Mouse (Mus musculus) CH12F3 (cell line): ENCODE measurements around the gene 6430550D23Rik.

ENCODE experiments used
- in situ Hi-C: fragments of 300-500 bp; cut with MboI; formaldehyde crosslinking; loops from 2 replicates; pipeline ENCODE4 v1.14.3; 2020; ENCODE audit warnings: low sequenced_read_pairs

The 6430550D23Rik gene

DNA sequence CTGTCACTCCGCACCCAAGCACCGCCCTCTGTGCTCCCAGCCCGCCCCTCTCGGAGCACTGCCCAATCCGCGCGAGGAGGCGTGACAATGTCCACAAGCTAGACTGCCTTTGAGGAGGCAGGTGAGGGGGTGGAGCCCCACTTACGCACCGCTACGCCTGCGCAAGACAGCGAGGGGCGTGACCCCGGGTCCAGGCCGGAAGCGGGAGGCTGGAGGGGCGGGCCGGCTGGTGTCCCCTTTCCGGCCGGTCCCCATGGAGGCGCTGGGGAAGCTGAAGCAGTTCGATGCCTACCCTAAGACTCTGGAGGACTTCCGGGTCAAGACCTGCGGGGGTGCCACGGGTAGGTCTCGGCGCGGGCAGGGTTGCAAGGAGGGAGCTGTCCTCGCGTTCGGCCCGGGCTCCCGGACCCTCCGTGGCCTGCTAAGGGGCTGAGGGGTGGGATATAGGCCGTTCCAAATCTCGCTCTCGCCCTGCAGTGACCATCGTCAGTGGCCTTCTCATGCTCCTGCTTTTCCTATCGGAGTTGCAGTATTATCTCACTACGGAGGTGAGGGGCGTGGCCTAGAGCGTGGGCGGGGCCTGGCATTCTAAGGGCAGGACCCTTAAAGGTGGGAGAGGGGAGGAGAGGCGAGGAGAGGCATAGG lies at the start of gene 6430550D23Rik, which contains the start of gene Ergic3:
Gene 6430550D23Rik, minus strand, starts transcription at position 90 of the 645 bp plus-strand sequence.
Gene Ergic3, plus strand, starts transcription at position 158 of the 645 bp plus-strand sequence.
- in situ Hi-C loops, result no loop called here

- in situ Hi-C loops, result no loop called here
Observed at GRCm38 (mm10) chr2:156052816-156053215, 45.0 kb upstream of the 6430550D23Rik start, which contains the start of gene Fer1l4. Gene Fer1l4, minus strand, starts transcription at chr2:156052947.

- in situ Hi-C loops, result no loop called here
Observed at GRCm38 (mm10) chr2:156047929-156048328, 40.2 kb upstream of the 6430550D23Rik start.

GRCm38 (mm10) chr2:156042903-156043302 lies 35.1 kb upstream of the 6430550D23Rik start:
- in situ Hi-C loops, result no loop called here

- in situ Hi-C loops, result no loop called here
Observed at GRCm38 (mm10) chr2:156039390-156039789, 31.6 kb upstream of the 6430550D23Rik start.

DNA sequence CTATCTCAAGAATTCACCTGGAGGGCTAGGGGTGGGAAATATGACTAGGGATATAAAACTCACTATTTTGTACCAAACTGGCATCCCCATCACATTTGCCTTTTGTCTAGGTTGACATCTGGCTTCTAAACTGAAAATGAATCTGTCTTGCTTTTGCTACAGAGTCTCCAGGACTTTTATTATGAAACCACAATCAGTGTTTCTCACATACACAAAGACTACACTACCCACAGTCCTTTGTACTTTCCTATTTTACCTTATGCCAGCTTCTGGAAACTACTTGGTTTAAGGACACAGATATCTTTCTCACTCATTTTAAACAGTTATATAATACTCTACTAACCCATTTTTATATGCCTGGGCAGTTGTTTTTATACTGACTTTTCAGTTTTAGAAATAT lies 17.7 kb upstream of the 6430550D23Rik start:
- in situ Hi-C loops, result no loop called here

- in situ Hi-C loops, result no loop called here
Observed at GRCm38 (mm10) chr2:156021765-156022164, 14.0 kb upstream of the 6430550D23Rik start.

DNA sequence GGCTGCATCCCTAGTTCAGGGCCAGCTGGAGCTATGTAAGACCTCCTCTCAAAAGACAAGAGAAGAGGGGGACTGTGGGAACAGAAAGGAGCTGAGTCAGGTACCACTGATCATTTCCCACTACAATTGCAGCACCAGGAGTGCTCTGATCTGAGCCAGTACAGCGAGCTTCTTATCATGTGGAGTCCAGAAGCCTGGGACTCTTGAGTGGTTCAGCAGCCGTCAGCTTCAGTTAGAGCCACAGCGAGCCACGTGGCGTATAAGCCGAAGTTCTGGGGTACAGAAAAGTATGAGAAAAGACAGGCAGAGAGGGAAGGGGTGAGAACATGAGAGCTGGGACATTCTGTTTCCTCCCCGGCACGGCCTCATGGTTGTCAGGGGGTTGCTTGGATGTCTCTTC lies 13.4 kb upstream of the 6430550D23Rik start:
- in situ Hi-C loops, result no loop called here

- in situ Hi-C loops, result no loop called here
Observed at GRCm38 (mm10) chr2:156018106-156018505, 10.3 kb upstream of the 6430550D23Rik start.

GRCm38 (mm10) chr2:156005393-156005792 lies 2.4 kb downstream of the 6430550D23Rik start:
- in situ Hi-C loops, result no loop called here

GRCm38 (mm10) chr2:155991863-155992321 lies 15.9 kb downstream of the 6430550D23Rik start:
- in situ Hi-C loops, result no loop called here

DNA sequence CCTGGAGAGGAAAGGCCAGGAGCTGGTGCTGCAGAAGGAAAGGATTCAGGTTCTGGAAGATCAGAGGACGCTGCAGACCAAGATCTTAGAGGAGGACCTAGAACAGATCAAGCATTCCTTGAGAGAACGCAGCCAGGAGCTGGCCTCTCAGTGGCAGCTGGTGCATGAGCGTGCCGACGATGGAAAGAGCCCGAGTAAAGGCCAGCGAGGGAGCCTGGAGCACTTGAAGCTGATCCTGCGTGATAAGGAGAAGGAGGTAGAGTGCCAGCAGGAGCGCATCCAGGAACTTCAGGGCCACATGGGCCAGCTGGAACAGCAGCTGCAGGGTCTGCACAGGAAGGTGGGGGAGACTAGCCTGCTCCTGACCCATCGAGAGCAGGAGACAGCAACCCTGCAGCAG lies 16.6 kb downstream of the 6430550D23Rik start:
- in situ Hi-C loops, result no loop called here

DNA sequence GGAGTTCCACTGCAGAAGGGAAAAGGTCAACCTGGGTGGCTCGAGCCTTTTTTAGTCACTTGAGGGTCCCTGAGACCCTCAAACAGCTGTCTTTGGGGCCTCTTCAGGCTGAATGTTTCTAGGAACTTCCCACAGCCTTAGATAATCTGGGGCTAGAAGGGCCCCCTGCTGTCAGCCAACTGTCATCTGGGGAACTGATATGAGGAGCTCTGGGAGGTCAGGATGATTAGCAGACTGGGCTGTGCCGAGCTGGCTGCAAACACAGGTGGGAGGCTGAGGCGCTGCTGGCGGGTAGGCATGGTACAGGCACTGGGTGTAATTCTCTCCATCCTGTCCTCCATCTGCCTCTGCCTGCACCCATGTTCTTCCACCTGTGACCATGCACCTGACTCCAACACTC lies 18.7 kb downstream of the 6430550D23Rik start:
- in situ Hi-C loops, result no loop called here

GRCm38 (mm10) chr2:155987131-155987530 lies 20.6 kb downstream of the 6430550D23Rik start:
- in situ Hi-C loops, result no loop called here

DNA sequence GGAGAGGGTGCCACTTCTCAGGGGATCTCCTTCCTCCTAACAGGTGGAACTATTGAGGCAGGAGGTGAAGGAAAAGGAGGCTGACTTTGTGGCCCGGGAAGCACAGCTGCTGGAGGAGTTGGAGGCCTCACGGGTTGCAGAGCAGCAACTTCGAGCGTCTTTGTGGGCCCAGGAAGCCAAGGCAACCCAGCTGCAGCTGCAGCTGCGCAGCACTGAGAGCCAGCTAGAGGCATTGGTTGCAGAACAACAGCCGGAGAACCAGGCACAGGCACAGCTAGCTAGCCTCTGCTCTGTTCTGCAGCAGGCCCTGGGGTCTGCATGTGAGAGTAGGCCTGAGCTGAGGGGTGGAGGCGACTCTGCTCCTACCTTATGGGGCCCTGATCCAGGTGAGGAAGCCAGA lies 22.0 kb downstream of the 6430550D23Rik start:
- in situ Hi-C loops, result no loop called here

DNA sequence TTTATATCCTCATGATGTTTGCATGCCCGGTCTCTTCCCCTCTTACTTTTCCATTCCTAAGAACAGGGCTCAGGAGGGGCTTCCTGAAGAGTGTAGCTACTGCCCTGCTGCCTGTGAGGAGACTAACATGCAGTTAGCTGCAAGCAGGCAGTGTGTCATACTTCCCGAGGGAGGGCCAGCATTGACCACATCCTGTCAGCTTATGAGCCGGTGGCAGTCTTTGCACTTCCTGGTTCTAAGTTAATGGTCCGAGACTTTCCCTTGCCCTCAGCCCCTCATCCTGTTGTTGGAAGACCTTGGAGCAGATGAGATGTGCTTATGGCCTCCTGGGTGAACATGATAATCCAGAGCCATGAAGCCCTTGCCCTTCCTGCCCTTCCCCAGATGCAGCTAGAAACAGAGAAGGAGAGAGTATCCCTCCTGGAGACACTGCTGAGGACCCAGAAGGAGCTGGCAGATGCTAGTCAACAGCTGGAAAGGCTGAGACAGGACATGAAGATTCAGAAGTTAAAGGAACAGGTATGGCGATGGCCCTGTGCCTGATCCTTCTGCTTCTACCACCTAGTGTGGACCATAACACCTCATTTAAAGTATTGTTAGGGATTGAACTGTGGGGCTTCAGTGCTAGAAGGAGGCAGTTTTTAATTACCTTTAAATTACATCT lies 28.3 kb downstream of the 6430550D23Rik start:
- in situ Hi-C loops, result no loop called here

- in situ Hi-C loops, result no loop called here
Observed at GRCm38 (mm10) chr2:155974087-155974731, 33.6 kb downstream of the 6430550D23Rik start.

GRCm38 (mm10) chr2:155973348-155973747 lies 34.4 kb downstream of the 6430550D23Rik start:
- in situ Hi-C loops, result no loop called here

DNA sequence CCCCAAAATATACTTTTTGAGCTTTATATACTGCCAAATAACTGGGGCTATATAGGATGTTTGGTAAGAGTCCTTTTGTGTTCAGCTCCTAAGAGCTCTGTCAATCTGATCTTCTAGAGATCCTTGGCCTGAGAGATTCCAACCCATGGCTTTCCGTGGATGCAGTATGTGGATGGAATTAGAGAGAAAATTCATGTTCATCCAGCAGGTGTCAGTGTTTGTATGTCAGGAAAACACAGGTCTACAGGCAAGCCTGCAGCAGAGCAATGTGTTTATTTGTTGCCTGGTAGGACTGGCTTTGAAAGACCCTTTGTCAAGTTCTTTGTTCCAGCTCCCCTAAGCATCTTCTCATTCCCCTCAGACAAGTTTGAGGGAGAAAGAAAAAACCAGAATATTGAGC lies 44.8 kb downstream of the 6430550D23Rik start:
- in situ Hi-C loops, result loop anchor here (10.0 kb wide), 1 partner anchor 162 kb away; the partner anchor contains the start of gene Gm28036

DNA sequence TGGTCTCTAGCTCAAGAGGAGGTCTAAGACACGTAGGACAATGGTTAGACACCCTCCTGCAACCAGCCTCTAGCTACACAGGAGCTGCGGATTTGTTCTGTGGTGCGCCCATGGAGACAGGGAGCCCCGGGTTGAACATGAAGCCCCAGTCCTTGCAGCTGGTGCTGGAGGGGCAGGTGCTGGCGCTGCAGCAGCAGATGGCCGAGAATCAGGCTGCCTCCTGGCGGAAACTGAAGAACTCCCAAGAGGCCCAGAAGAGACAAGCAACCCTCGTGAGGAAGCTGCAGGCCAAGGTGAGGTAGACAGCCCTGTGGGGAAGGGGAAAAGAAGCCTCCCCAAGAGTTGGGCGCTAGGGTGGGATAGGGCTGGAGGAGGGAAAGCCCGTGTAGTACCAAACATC lies 45.9 kb downstream of the 6430550D23Rik start:
- in situ Hi-C loops, result loop anchor here (10.0 kb wide), 1 partner anchor 163 kb away; the partner anchor contains the start of gene Gm28036

DNA sequence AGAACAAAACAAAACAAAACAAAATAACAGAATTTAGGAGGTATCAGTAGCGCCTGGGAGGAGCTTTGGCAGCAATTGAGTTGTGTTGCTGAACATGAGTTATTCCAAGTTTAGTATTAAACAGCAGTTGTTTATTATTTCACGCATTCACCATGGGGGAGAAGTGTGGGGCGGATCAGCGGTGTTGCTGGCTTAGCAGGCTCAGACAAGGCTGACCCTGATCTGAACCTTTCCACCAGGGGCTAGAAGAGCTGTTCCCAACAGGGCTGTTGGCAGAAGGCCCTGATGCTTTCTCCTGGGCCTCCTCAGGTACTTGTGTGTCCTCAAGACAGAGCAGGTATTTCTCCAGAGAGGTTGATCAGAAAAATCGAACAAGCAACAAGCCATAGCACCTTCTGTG lies 47.8 kb downstream of the 6430550D23Rik start:
- in situ Hi-C loops, result loop anchor here (10.0 kb wide), 1 partner anchor 165 kb away; the partner anchor contains the start of gene Gm28036
